Mouse (Mus musculus): Measurements from ENCODE around the gene 1700025G04Rik.

- no peak for TF ChIP-seq CTCF (IDR thresholded peaks at IDR 0.05; ENCODE audit: low read depth)
- TF ChIP-seq EP300 (IDR thresholded peaks at IDR 0.05; ENCODE audit: low read depth), result no peak
These were observed 11.8 kb upstream of the 1700025G04Rik start for GRCm38 (mm10) chr1:152101746-152102145.

All from heart, postnatal 0 days (tissue).